Mouse (Mus musculus) embryo, embryonic 10 days (tissue): Measurements from ENCODE around the gene Mafb.
A peak's percentile ranks its signal among the peaks of the same experiment; 100 is the strongest.

Source experiments
- DNase-seq: peaks from one replicate; pipeline ENCODE4 v3.0.0-alpha.2; 2015; ENCODE audit warnings: low spot score

Mafb gene

DNA sequence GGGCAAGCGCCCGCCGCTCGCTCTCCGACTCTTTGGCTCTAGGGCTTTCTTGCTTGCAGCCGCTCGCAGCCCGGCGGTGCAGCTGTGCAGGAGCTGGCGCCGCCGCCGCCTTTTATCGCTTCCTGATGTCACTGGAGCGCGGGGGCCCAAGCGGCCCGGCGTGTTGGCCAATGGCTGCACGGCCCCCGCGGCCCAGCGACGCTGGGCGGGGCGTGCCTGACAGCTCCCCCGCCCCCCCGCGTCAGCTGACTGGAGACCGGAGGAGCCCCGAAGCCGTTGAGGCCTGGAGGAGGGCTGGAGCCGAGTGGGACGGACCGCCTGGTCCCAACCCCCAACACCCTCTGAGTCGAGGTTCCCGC lies at the start of gene Mafb:
Gene Mafb, minus strand, starts transcription at position 86 of the 359 bp plus-strand sequence.
- peak; percentile 92 for DNase-seq

DNA sequence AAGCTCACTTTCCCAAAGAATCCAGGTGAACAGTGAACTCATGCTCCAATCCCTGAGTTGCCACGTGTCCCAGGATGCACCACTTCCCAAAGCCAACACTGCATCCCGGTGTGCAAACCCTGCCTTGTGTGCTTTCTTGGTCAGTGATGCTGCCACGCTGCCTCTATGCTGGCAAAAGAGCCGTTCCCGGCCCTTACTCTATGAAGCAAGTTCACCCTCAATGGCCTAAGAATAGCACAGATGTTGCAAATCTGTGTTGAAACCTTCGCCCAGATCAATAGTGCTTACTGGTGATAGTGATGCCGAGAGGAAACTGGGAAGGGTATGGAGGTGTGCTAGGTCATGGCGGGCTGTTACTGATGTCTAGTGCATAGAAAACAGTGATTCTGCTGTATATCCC lies 48.3 kb upstream of the Mafb start:
- DNase-seq = no peak

DNA sequence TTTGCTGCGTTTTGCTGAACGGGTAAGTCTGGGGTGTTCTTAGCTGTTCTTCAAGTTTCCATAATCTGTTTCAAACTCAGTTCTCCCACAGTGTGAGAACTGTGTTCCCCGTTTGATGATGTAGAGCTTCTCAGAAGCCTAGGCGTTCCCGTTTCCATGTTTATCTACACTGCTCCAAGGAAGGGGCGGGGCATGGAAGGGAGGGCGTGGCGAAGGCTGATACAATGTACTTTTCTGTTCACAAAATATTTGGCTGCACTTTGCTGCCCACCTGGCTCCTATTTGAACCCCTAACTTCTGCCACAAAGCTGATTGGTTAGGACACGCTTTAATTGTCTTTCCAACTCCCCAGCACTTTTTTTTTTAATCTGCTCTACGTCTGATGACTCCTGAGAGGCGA lies 47.9 kb upstream of the Mafb start:
- DNase-seq = no peak

DNA sequence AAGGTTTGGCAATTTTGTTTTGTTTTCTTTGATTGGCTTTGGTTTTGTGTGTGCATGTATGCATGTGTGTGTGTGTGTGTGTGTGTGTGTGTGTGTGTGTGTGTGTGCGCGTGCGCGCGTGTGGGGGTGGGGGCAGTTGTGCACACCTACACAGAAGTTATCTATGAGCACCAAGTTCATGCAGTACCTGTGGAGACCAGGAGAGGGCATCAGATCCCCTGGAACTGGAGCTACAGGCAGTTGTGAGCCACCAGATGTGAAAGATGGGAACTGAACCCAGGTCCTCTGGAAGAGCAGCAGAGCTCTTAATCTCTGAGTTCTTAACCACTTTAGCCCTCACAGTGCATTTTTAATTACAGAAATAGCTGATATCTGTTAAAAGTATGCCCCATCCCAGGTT lies 47.1 kb upstream of the Mafb start:
- DNase-seq = peak; percentile 43

DNA sequence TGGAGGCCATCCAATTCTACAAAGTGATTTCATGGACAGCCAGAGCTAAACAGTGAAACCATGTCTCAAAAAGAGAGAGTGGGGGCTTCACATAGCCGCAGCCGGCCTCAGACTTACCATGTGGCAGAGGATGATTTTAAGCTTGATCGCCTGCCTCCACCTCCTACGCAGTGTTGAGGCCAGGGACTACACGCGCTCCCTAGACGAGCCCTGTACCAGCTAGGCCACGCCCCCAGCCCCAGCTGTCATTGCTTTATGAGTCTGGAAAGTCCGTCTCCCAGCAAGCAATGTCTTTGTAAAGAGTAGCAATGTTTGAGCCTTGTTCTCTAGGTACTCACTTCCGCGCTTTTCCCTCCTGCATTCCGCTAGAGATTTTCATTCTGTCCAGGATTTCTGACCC lies 46.2 kb upstream of the Mafb start:
- peak; percentile 63 for DNase-seq

DNA sequence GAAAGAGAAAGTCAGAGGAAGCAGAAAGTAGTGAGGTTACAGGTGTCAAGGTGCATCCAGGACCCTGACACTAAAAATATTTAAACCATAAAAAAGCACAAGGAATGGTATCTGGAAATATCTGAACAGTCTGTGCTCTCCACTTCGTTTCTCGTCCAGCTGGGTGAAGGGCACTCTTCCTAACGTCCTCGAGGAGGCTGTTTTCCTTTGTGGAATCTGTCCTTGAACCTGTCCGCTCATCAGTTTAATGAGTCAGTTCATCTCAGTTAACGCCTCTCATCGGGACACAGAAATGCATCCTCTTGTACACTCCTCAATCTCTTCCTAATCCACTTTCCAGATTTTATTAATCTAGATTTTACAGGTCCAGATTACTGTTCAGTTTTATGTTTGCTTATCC lies 44.6 kb upstream of the Mafb start:
- DNase-seq = no peak

DNA sequence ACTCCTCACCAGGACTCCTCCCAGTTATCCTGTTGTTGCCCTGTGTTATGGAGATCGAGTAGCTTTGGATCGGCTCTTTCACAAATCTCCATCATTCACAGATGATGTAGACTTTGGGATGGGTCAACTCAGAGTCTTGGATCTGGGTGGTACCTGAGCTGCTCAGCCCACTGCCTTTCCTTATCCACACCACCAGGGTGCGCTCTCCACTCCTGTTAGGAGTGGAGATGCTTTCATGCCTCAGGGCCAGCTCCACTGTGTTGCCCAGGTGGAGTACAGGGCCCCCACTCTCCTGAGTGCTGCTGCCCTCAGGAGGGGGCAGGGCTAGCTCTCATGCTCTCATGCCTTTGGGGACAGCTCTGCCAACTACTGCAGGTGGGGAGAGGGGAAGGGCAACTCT lies 40.9 kb upstream of the Mafb start:
- no peak for DNase-seq

DNA sequence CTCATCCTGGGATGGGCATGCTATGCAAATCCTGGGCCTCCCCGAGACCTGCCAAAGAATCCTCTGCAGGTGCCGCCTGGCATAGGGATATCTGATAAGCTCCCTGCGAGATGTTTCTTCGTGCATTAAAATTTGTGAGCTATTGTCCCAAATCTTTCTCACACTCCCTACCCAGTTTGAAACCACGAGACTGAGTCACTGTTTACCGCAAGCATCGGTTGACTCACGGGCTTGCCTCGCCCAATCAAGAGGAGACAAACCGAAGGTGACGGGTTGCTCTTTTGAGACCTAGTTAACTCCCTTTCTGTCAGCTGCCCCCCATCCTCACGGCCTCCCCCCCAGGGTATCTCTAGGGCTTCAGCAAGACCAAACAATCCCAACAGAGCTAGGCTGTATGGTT lies 30.9 kb upstream of the Mafb start:
- DNase-seq = no peak

DNA sequence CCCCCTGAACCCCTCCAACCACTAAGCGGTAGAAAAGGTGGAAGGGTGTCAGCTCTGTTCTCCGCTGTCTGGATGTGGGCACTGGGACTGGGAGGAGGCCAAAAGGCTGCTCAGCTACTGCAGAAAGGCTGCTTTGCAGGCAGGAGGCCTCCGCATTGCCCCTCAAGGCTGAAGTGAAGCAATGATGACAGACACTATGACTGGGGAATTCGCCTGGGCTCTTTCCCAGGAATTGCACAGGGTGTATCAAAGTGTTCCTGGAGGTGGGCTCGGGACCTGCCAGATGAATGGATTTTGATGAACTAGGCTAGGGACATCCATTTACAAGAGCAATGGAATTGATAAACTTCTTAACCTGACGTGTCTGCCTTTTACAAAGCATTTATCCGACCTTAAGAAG lies 27.9 kb upstream of the Mafb start:
- no peak for DNase-seq

DNA sequence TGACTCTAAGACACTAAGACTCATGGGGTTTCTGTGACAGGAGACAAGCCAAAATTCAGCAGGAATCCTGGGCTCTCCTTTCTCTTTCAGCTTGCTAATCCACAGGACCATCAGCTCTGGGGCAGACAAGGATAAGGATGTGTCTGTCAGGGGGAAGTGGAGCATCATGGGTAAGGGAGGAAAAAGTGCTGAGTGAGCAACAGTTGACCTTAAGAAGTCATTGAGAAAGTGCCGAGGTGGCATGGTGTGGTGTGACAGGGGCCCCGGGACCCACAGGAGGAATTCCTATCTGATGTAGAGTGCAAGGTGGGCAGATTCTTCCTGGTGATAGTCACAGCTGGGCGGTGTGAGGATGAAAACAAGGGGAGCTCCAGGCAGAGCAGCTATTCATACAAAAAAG lies 25.8 kb upstream of the Mafb start:
- DNase-seq = no peak

DNA sequence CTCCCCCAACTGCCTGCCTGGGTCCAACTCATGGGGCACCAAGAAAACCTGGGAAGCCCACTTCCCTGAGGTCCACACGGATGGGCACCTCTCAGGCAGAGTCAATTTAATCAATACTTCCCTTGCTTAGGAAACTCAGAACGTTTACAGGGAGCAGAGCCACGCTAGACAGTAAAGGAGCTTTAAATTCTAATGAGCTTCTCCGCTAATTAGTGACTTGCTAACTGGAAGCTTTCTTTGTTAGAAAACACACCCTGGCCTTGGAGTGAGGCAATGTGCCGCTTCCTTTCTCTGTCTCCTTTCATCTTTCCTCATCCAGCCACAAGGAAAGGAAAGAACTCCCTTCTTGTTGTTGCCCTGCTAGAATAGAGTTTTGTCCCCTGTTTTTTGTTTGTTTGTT lies 21.7 kb upstream of the Mafb start:
- no peak for DNase-seq

DNA sequence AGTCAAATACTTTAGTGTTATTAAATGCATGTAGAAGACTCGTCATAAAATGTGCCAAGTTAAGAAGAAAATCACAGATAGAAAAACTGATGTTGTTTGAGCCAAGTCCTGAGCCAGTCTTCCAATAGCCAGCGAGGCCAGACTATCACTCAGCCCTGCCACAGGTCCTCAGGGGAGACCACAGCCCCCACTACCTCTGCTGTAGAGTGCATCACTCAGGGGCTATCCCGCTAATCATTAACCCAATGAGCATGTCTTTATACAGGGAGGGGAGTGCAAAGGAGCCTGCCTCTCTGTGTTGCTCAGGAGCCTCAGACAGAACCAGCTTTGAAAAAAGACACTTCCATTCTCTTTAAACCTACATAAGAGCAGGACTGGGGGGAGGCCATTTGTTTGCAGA lies 16.6 kb upstream of the Mafb start:
- DNase-seq = no peak

DNA sequence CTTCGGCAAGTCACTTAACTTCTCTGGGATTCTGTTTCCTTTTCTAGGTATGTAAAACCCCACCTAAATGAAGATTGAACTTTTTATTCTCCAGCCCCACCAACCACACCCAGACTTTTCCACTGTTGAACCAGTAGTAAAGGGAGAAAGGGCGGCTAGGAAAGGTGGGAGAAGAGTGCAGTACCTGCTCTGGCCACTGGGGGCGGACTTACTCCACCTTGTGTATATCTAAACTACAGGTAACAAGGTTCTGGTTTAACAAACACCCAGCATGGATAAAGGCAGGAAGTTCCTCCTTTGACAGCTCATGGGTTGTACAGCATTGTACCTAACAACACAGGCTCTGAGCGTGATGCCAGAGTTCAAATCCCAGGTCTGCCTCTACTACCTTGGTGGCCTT lies 11.4 kb upstream of the Mafb start:
- peak; percentile 50 for DNase-seq

DNA sequence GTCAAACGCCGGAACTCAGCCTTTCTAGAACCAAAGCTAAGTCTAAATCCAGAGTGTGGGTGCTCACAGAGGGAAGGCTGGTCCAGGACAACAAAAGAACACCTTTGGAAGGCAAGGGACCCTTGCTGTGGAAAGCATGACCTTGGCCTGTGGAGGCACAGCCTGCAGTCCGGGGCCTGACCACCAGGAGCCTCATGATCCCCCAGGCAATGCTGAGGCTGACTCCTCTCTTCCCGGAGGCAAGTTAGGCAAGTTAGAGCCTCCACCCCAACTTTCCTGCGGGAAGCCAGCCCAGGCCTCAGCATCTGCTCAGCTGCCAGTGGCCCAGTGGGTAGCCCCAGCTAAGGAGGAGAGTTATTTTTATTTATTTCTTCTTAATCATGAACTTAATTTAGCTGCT lies 9.4 kb upstream of the Mafb start:
- DNase-seq = no peak

DNA sequence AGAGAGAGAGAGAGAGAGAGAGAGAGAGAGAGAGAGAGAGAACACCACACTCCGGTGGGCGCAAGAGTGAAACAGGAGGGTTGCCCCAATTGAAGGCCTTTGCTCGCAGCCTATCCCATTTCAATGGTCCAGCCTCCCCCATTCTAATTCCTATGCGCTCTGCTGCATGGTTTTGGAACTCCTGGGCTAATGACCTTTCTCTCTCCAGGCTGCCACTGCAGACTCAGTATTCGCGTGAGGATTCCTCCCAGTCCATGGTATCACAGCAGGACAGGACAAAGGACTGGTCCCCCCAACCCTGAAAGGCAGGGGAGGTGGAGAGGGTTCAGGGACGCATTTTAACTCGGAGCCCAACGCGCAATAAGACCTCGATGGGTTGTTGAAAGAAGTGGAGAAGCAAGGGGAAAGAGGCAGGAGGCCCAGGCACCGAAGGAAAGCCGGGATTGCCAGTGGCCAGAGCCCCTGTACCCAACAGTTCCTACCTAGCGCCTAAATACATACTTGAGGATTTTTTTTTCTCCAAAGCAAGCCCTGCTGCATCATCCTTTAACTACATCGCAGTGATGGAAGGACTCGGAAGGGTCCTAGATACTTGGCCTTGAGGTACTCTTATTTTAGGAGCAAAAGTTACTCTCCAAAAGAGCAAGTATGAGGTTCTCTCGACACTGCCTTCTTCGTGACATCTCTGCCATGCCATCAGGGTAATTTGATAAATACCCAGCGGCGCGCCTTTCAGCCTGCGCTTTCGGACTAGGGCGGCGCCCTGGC lies 3.0 kb upstream of the Mafb start:
- no peak for DNase-seq

DNA sequence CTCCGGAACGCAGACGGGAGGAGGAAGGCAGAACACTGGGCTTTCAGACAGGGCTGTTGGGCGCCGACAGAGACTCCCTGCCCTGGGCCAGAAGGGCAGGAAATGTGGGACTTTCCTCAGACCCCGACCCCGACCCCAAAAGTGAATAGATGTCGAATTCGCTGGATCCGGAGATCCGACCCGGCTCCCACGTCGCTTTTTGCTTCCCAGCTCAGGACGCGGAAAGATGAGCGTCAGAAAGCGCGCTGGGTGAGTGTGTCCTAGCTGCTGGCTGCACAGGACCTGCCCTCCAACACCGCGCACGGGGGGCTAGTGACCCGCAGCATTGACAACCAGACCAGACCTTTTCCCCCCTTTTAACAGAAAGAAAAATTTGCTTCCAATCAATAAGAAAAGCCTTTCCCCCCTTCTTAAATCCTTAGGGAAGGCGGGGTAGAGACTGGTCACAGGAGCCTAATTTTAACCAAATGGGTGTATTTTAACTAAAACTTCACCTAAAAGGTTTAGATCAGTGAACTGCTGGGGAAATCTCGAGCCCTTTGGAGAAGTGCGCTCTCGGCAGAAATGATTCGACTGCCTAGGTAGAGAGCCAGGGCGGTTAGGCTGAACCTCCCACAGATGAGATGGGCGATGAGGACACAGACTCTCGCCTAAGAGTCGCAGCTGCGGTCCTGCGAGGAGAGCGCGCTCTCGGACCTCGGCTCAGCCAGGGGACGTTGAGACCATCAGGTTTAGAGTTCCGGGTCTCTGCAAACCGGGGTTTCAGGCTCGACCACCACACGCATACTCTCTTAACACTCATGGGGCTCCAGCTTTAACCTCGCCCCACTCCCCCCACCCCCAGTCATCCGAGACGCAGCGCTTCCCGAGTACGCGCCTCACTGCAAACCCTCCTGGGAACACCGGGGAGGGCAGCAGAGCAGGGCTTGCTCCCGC lies 1.8 kb upstream of the Mafb start:
- DNase-seq = peak; percentile 62

DNA sequence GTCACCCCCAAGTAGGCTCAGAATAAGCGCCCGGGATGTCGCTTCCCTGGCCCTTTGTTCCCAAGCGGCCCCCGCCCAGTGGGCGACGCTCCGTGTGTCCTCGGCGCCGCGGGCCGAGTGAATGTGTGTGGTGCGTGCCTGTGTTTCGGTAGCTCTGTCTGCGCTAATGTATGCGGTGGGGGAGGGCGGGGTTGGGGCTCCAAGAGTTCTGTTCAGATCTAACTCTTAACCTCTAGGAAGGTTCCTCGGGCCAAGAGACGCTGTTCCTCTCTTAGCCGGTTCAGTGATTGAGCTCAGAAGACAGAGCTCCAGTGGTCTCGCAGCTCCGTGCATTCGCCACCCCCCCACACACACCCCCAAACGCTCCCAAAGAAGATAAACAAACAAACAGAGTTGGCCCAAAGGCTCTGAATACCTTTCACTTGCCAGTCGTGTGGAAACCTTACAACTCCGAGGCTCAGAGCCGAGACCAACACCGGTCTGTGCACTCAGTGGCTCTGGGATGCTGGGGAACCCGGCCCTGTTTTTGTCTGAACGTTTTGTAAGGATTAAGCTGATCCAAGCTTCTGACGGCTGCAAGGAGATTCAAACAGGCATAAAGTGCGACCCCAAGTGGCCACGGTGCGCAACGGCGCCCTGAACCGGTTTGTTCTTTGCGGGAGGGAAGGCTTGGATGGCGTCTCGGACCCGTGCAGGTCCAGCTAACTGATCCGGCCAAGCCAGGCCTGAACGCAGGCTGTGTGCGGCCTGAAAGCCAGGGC lies 763 bp upstream of the Mafb start:
- peak; percentile 97 for DNase-seq

DNA sequence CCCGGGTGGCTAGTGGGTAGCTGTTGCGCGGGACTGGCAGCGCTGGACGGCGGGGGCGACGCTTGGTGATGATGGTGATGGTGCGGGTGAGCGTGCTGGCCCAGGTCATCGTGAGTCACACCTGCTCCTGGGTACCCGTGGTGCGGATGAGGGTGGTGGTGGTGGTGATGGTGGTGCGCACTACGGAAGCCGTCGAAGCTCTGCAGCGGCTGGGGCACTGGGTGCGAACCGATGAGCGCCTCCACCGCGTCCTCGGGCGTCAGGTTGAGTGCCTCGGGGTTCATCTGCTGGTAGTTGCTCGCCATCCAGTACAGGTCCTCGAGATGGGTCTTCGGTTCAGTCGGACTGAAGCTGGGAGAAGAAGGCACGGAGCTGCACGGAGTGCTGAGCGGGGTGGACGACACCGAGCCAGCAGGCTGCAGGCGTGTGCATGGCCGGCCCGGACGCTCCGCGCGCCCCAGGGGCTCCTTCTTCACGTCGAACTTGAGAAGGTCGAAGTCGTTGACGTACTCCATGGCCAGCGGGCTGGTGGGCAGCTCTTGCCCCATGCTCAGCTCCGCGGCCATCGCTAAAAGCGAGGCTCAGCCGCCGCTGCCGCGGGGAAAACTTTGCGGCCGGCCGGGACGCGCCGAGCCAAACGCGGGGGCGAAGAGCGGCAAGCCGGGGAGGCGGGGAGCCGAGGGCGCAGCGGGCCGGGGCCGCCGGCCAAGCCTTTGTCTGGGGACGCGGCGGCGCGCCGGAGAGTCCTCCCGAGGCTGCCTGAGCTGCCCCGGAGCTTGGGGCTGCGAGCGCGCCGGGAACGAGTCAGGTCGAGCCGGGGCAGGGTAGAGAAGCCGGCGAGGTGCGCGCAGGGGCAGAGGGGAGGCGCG lies 520 bp downstream of the Mafb start:
- DNase-seq = no peak

DNA sequence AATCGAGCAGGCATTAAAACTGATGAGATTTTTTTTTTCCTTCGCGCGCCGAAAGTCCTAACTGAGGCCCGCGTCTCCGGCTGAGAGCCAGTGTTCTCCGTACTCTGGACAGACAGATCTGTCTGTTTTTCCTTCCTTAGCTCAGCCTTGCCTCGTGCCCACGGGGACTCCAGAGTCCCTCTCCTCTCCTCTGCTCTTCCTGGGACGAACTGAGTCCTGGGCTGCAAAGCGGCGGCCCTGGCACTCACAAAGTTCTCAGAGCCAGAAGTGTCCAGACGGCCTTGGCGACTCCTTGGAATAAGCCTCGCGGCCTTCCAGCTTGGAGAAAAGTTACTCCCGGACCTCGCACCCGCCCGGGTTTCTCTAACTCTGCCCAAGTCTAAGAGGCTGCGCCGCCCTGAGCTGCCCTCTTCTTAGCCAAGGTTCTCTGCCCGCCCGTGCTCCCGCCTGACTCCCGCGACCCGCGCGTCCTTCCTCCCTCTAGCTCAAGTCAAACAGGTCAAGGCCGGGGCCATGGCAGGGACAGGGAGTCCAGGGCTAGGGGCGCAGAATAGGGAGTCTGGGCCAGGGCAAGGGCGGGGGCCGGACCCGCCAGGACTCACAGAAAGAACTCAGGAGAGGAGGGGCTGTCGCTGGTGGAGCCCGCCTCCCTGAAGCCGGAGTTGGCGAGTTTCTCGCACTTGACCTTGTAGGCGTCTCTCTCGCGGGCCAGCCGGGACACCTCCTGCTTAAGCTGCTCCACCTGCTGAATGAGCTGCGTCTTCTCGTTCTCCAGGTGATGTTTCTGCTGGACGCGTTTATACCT lies 1.6 kb downstream of the Mafb start:
- peak; percentile 57 for DNase-seq

DNA sequence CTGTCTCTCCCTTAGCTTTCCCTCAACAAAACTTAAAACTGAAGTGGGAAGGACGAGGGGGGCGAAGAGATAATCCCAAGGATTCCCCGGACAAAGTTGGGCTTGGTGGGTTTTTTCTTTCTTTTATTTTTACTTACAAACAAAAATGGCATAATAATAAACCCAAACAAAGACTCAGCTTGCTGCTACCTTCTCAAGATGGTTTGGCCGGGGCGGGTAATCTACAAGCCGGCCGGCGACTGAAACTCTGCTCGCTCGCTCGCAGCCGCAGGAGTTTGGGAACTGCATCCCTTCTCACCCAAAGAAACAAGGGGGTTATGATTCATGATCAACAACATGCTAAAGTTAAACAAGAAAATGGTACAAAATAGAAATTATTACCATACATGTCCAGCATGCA lies 2.2 kb downstream of the Mafb start:
- no peak for DNase-seq

DNA sequence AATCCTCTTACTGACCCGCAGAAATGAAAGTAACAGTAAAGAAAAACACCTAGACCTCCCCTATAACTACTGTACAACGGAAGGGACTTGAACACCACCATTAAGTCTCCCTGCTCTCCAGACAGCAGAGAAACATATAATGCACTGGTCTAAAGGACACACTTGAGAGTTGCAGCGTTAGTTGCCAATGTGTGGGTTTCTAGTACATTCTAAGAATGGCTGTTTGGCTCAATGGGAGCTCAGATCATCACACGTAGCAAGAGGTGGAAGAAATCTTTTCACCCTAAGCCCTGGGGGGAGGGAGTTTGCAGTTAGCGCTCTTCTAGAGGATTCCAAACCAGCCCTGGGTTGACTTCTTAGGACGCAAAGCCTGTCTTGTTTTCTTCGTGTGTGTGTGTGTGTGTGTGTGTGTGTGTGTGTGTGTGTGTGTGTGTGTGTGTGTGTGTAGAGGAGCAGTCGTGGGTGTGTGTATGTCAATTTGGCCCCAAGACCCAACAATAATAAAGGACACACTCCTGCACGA lies 2.7 kb downstream of the Mafb start:
- no peak for DNase-seq
